ENCODE assay signal across 15 mouse cellular contexts in the genomic region with DNA sequence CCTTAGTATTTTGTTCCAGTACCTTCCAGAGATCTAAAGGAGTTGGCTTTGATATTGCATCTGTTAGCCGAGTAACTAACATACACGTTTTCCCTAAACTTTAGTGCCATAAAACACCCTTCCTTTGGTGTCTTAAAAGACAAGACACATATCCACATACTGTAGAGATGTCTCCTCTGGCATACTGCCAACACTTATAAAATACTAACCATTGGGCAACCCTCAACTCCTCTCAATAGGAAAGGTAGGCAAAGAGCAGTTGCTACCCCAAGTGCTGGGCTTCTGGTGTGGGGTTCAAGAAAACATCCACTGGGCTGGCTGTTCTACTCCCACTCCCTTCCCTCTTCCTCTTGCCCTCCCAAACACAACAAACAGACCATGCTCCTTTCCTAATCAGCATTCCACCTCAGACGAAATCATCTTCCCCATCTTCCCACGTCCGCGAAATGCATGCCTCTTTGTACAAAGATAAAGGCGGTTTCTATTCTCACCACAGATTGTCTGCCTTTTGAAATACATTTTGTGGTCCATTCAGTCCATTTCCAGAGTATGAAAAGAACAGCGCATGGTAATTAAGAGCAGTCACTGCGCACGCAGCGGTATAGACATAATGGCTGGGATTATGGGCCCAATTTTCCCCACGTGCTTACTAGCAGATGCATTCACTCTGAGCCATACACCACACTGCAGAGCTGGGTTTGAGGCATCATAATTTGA.
DNase-seq lines count a peak whose midpoint lies in the region; ATAC-seq and TF ChIP-seq lines count a peak whose summit lies in the region.
"Had no signal": no experiment of that assay in that cellular context is flagged by ENCODE, and none has a peak within 500 bp of the region (broad histone marks: within the 10 kb centered on the region; RNA-seq: fewer than 3 reads in every experiment).

No protein-coding gene starts in this region.

- H3K27me3 ChIP-seq in forebrain, embryonic 16.5 days (replicated peaks; ENCODE audit: control insufficient read depth, insufficient read depth, low read length), result no peaks in the 10 kb centered on the region
- H3K27me3 ChIP-seq in liver, postnatal 0 days (ENCODE audit: insufficient read depth, low read length), result no peaks in the 10 kb centered on the region
- H3K27me3 ChIP-seq: Patski had no signal

- 32% methylated on average over 12 of the region's 12 CpGs for WGBS in forebrain, embryonic 16.5 days
- WGBS in liver, postnatal 0 days (ENCODE audit: insufficient replicate concordance), result 85% methylated on average over 12 of the region's 12 CpGs

- no peak overlapping the region for H3K4me2 ChIP-seq in forebrain, embryonic 16.5 days (ENCODE audit: low read length)
- H3K4me2 ChIP-seq in liver, postnatal 0 days (ENCODE audit: low read depth, low read length), result no peak overlapping the region

- no peaks in the 10 kb centered on the region for H3K36me3 ChIP-seq in forebrain, embryonic 16.5 days (ENCODE audit: control insufficient read depth, insufficient read depth)
- H3K36me3 ChIP-seq in liver, postnatal 0 days (replicated peaks; ENCODE audit: insufficient read depth, low read length), result no peaks in the 10 kb centered on the region

- no peak for TF ChIP-seq EP300 in liver, postnatal 0 days (IDR thresholded peaks at IDR 0.05; ENCODE audit: low read depth)

- H3K4me3 ChIP-seq in forebrain, embryonic 16.5 days (replicated peaks; ENCODE audit: low read length), result no peak overlapping the region
- no peak overlapping the region for H3K4me3 ChIP-seq in liver, postnatal 0 days (ENCODE audit: low read depth, low read length)

- 0 out of 2 replicates have a peak, but pooled peaks cover 4% of the 10 kb centered on the region for H3K4me1 ChIP-seq in forebrain, embryonic 16.5 days (replicated peaks; ENCODE audit: control insufficient read depth, insufficient read depth, low read length)
- H3K4me1 ChIP-seq in liver, postnatal 0 days (ENCODE audit: insufficient read depth), result no peaks in the 10 kb centered on the region

- H3K27ac ChIP-seq in forebrain, embryonic 16.5 days (ENCODE audit: low read length), result no peak overlapping the region
- no peak overlapping the region for H3K27ac ChIP-seq in liver, postnatal 0 days (ENCODE audit: low read depth)

- no peaks in the 10 kb centered on the region for H3K9me3 ChIP-seq in forebrain, embryonic 16.5 days (ENCODE audit: control insufficient read depth, low read length)
- no peaks in the 10 kb centered on the region for H3K9me3 ChIP-seq in liver, postnatal 0 days (ENCODE audit: low read length)

- no peak for TF ChIP-seq CTCF in liver, postnatal 0 days (IDR thresholded peaks at IDR 0.05; ENCODE audit: low read depth)

- intact Hi-C loops in left cerebral cortex, postnatal 14 days (cut with DNase I), result no loop called here
- intact Hi-C loops in gastrocnemius, postnatal 36 days (cut with DNase I), result no loop called here

- H3K9ac ChIP-seq in forebrain, embryonic 16.5 days (replicated peaks; ENCODE audit: low read depth, low read length), result no peak overlapping the region
- no peak overlapping the region for H3K9ac ChIP-seq in liver, postnatal 0 days (replicated peaks)

- peak; percentile 84 for ATAC-seq in forebrain, embryonic 16.5 days
- no peak for ATAC-seq in liver, postnatal 0 days
- ATAC-seq: CD4-positive, CD25-positive, alpha-beta regulatory T cell, adult 4 months; Patski had no signal

- peak; percentile 2 to 30 for DNase-seq in layer of hippocampus, adult 18-20 months (ENCODE audit: low spot score in 2 of 2)
- DNase-seq in layer of hippocampus, postnatal 25 days (ENCODE audit: extremely low spot score in 1 of 2, low spot score in 1 of 2), result no peak
- DNase-seq in left cerebral cortex, postnatal 14 days (ENCODE audit: low spot score in 2 of 2), result peak; percentile 53 to 57
- peak; percentile 14 for DNase-seq in right cerebral cortex, postnatal 14 days
- DNase-seq in adrenal gland, adult 18-20 months (ENCODE audit: low spot score in 2 of 2), result no peak
- DNase-seq in gastrocnemius, postnatal 36 days, result no peak
- DNase-seq in liver, postnatal 0 days, result no peak
- DNase-seq: adrenal gland, postnatal 25 days; cerebellum, adult 9-11 months; gastrocnemius, postnatal 25 days; kidney, adult 2 months; lung, adult 18-20 months had no signal

Comparison
In these comparisons a context has a peak if more than half of its experiments do, and no peak if none do; other contexts are left out.
1. DNase-seq: peak in layer of hippocampus, adult 18-20 months (2 of 2), left cerebral cortex, postnatal 14 days (2 of 2) and right cerebral cortex, postnatal 14 days (single experiment); none in layer of hippocampus, postnatal 25 days (0 of 2), adrenal gland, adult 18-20 months (0 of 2), gastrocnemius, postnatal 36 days (0 of 2) and liver, postnatal 0 days (single experiment).